Mouse (Mus musculus): ENCODE data around the gene Bcl9l. TPM values are rescaled to one million over a fixed set of nuclear protein-coding genes. Genes with fewer than 3 reads are reported as not detected.

The Bcl9l gene
- 8.3 TPM for polyA plus RNA-seq (2017; shearing (Covaris generic))

GRCm38 (mm10) chr9:44482552-44482951 is at the start of gene Bcl9l:
Gene Bcl9l (plus strand): TSS chr9:44482825.

GRCm38 (mm10) chr9:44440961-44441360 is 41.7 kb upstream of the Bcl9l start, which contains the start of gene Foxr1:
Gene Foxr1 (minus strand): TSS chr9:44441136.

GRCm38 (mm10) chr9:44454891-44455220 is 27.8 kb upstream of the Bcl9l start, which contains the start of gene Upk2:
Gene Upk2 (minus strand): TSS chr9:44454976.

Other genes starting within 250 kb of the Bcl9l start
- 18.2 TPM for gene Cbl, start 248.8 kb upstream of the Bcl9l start, polyA plus RNA-seq (2017; shearing (Covaris generic))
- not detected for gene Ccdc153, start 242.1 kb upstream of the Bcl9l start, polyA plus RNA-seq (2017; shearing (Covaris generic))
- gene Pdzd3, start 231.4 kb upstream of the Bcl9l start, polyA plus RNA-seq (2017; shearing (Covaris generic)) = not detected
- gene Nlrx1, start 214.2 kb upstream of the Bcl9l start, polyA plus RNA-seq (2017; shearing (Covaris generic)) = 8.5 TPM
- gene Abcg4, start 194.2 kb upstream of the Bcl9l start, polyA plus RNA-seq (2017; shearing (Covaris generic)) = not detected
- gene Hinfp, start 177.2 kb upstream of the Bcl9l start, polyA plus RNA-seq (2017; shearing (Covaris generic)) = 40.4 TPM
- 5.9 TPM for gene C2cd2l, start 162.5 kb upstream of the Bcl9l start, polyA plus RNA-seq (2017; shearing (Covaris generic))
- gene Dpagt1, start 156.8 kb upstream of the Bcl9l start, polyA plus RNA-seq (2017; shearing (Covaris generic)) = 26.7 TPM
- 13.2 TPM for gene H2afx, start 148.1 kb upstream of the Bcl9l start, polyA plus RNA-seq (2017; shearing (Covaris generic))
- 24.1 TPM for gene Hmbs, start 138.6 kb upstream of the Bcl9l start, polyA plus RNA-seq (2017; shearing (Covaris generic))
- gene Vps11, start 121.2 kb upstream of the Bcl9l start, polyA plus RNA-seq (2017; shearing (Covaris generic)) = 82.6 TPM
- gene Hyou1, start 103.3 kb upstream of the Bcl9l start, polyA plus RNA-seq (2017; shearing (Covaris generic)) = 26.6 TPM
- gene Slc37a4, start 86.0 kb upstream of the Bcl9l start, polyA plus RNA-seq (2017; shearing (Covaris generic)) = 29.0 TPM
- 2,154 TPM for gene Rps25, start 75.7 kb upstream of the Bcl9l start, polyA plus RNA-seq (2017; shearing (Covaris generic))
- gene Trappc4, start 75.2 kb upstream of the Bcl9l start, polyA plus RNA-seq (2017; shearing (Covaris generic)) = 157 TPM
- gene Ccdc84, start 64.3 kb upstream of the Bcl9l start, polyA plus RNA-seq (2017; shearing (Covaris generic)) = 65.9 TPM
- 0.14 TPM for gene Foxr1, start 41.7 kb upstream of the Bcl9l start, polyA plus RNA-seq (2017; shearing (Covaris generic))
- not detected for gene Upk2, start 27.8 kb upstream of the Bcl9l start, polyA plus RNA-seq (2017; shearing (Covaris generic))
- 93.5 TPM for gene Cxcr5, start 79.1 kb downstream of the Bcl9l start, polyA plus RNA-seq (2017; shearing (Covaris generic))
- 51.6 TPM for gene Ddx6, start 122.1 kb downstream of the Bcl9l start, polyA plus RNA-seq (2017; shearing (Covaris generic))
- not detected for gene Treh, start 190.4 kb downstream of the Bcl9l start, polyA plus RNA-seq (2017; shearing (Covaris generic))

Data from CD4-positive, CD25-positive, alpha-beta regulatory T cell, adult 9 weeks (primary cell).